Mouse (Mus musculus) stomach, postnatal 0 days (tissue): ENCODE measurements at regions not wholly inside any gene's neighbourhood (a gene's known extent, or its start where the extent isn't known, plus 50 kb on each side); places are given as distances from the start of the nearest gene placed in this dataset.

Experiments used
- CTCF ChIP-seq: IDR thresholded peaks from 2 replicates; pipeline ENCODE4 v1.5.1; 2016; ENCODE audit warnings: antibody characterized with exemption, low read depth, mild to moderate bottlenecking, moderate library complexity
- EP300 ChIP-seq: optimal IDR thresholded peaks from 2 replicates; pipeline ENCODE3; 2016; ENCODE audit warnings: antibody characterized with exemption

GRCm38 (mm10) chr2:61986967-61987550, 59.2 kb upstream of the Slc4a10 start:
- TF ChIP-seq CTCF (peak; percentile 66), EP300 (no peak)
